Mouse (Mus musculus) forebrain, postnatal 0 days (tissue): ENCODE data around the gene Rai14. TPM values are rescaled to one million over a fixed set of nuclear protein-coding genes. Genes with fewer than 3 reads are reported as not detected.

Source experiments
- ATAC-seq: fragments of 200-750 bp; cut with Nextera tagmentation; 2 replicates; pipeline ENCODE4 v1.8.0; 2017; ENCODE audit warnings: mild to moderate bottlenecking, moderate library complexity
- DNase-seq: peaks from one replicate; pipeline ENCODE4 v3.0.0-alpha.2; 2015
- H3K27ac ChIP-seq: fragments of 300-500 bp; sonication (generic); 2 replicates; pipeline ENCODE4 v1.5.1; 2014; ENCODE audit warnings: low read depth, mild to moderate bottlenecking, antibody characterized with exemption, low read length, moderate library complexity, mixed read lengths
- H3K27me3 ChIP-seq: fragments of 300-500 bp; sonication (generic); 2 replicates; pipeline ENCODE4 v1.6.1; 2014; ENCODE audit warnings: mild to moderate bottlenecking, low read length, mixed read lengths; ENCODE audit not compliant: insufficient read depth
- H3K36me3 ChIP-seq: fragments of 300-500 bp; sonication (generic); 2 replicates; pipeline ENCODE4 v1.6.1; 2014; ENCODE audit warnings: mild to moderate bottlenecking, moderate library complexity; ENCODE audit not compliant: insufficient read depth
- H3K4me1 ChIP-seq: fragments of 300-500 bp; sonication (generic); 2 replicates; pipeline ENCODE4 v1.6.1; 2014; ENCODE audit warnings: antibody characterized with exemption; ENCODE audit not compliant: insufficient read depth
- H3K4me2 ChIP-seq: fragments of 300-500 bp; sonication (generic); 2 replicates; pipeline ENCODE4 v1.6.1; 2014; ENCODE audit warnings: low read depth, mild to moderate bottlenecking, moderate library complexity
- H3K4me3 ChIP-seq: fragments of 300-500 bp; sonication (generic); 2 replicates; pipeline ENCODE4 v1.5.1; 2014; ENCODE audit warnings: low read depth, low read length, mixed read lengths
- H3K9ac ChIP-seq: fragments of 300-500 bp; sonication (generic); 2 replicates; pipeline ENCODE4 v1.6.1; 2014; ENCODE audit warnings: mild to moderate bottlenecking
- H3K9me3 ChIP-seq: fragments of 300-500 bp; sonication (generic); 2 replicates; pipeline ENCODE4 v1.6.1; 2016; ENCODE audit warnings: low read length
- CTCF ChIP-seq: sonication (generic); IDR thresholded peaks from 2 replicates; pipeline ENCODE4 v1.5.1; 2016; ENCODE audit warnings: antibody characterized with exemption, control low read depth, low read depth
- WGBS: fragments of 180-500 bp; shearing (Covaris S2); extraction: QIAGEN DNeasy Blood & Tissue Kit; methylation state at CpG from one replicate; pipeline ENCODE4 v1.1.7; 2014; 5-methylcytosine and 5-hydroxymethylcytosine counted together
- polyA plus RNA-seq: library from polyadenylated mRNA; unstranded; fragments of >200 nt; fragmentation: Nextera tagmentation; extraction: Ambion mirVana; gene quantifications from 2 replicates; pipeline ENCODE4 v1.2.1, GENCODE M21; 2015
- total RNA-seq: library from RNA; depleted of rRNA; stranded (reverse); fragments of >200 nt; gene quantifications from 2 replicates; pipeline ENCODE4 v1.2.3, GENCODE M21; 2014

Gene Rai14
- total and polyA plus RNA-seq, 2 experiments from 2014 or later = 5.5 to 12.7 TPM

GRCm38 (mm10) chr15:10715139-10715505 lies 698 bp upstream of the Rai14 start:
- H3K4me1 ChIP-seq = no peaks in the 10 kb centered on the region
- no peak for DNase-seq
- H3K4me3 ChIP-seq = peak overlapping the region; percentile 75
- H3K27me3 ChIP-seq = no peaks in the 10 kb centered on the region
- peak overlapping the region; percentile 70; the same call in 1 of the 2 replicates for H3K9ac ChIP-seq
- peaks cover 8% of the 10 kb centered on the region for H3K9me3 ChIP-seq
- TF ChIP-seq CTCF = no peak
- WGBS = under 1% methylated on average over 10 of the region's 10 CpGs
- no peaks in the 10 kb centered on the region for H3K36me3 ChIP-seq
- peak overlapping the region; percentile 57; the same call in 1 of the 2 replicates for H3K27ac ChIP-seq
- H3K4me2 ChIP-seq = peak overlapping the region; percentile 99
- ATAC-seq = 0 out of 2 replicates have a peak, but pooled peaks have one; percentile 7

- no peak for TF ChIP-seq CTCF
- H3K4me1 ChIP-seq = no peaks in the 10 kb centered on the region
- H3K36me3 ChIP-seq = no peaks in the 10 kb centered on the region
- no peaks in the 10 kb centered on the region for H3K27me3 ChIP-seq
- peak overlapping the region; percentile 70 for H3K9ac ChIP-seq
- ATAC-seq (peak; percentile 44), DNase-seq (no peak)
- H3K4me3 ChIP-seq = peak overlapping the region; percentile 75
- H3K27ac ChIP-seq = peak overlapping the region; percentile 57
- peak overlapping the region; percentile 99 for H3K4me2 ChIP-seq
- 1% methylated on average over 35 of the region's 35 CpGs for WGBS
- H3K9me3 ChIP-seq = peaks cover 8% of the 10 kb centered on the region
Observed at GRCm38 (mm10) chr15:10713626-10714316, 653 bp downstream of the Rai14 start.

- no peak for TF ChIP-seq CTCF
- H3K27ac ChIP-seq = peak overlapping the region; percentile 57
- H3K4me1 ChIP-seq = no peaks in the 10 kb centered on the region
- no peaks in the 10 kb centered on the region for H3K36me3 ChIP-seq
- peaks cover 8% of the 10 kb centered on the region for H3K9me3 ChIP-seq
- WGBS = 6% methylated on average over 13 of the region's 13 CpGs
- ATAC-seq (peak; percentile 19), DNase-seq (peak; percentile 56)
- peak overlapping the region; percentile 75 for H3K4me3 ChIP-seq
- H3K9ac ChIP-seq = peak overlapping the region; percentile 70
- peak overlapping the region; percentile 99 for H3K4me2 ChIP-seq
- H3K27me3 ChIP-seq = no peaks in the 10 kb centered on the region
Observed at GRCm38 (mm10) chr15:10713181-10713625, 1.2 kb downstream of the Rai14 start.

GRCm38 (mm10) chr15:10712288-10712687 lies 2.1 kb downstream of the Rai14 start:
- Histone ChIP-seq H3K4me2 (peak overlapping the region; percentile 99), H3K9ac (no peak overlapping the region), H3K27ac (no peak overlapping the region), H3K4me3 (peak overlapping the region; percentile 11; the same call in 1 of the 2 replicates), H3K27me3 (no peaks in the 10 kb centered on the region), H3K9me3 (peaks cover 4% of the 10 kb centered on the region; the same call in 1 of the 2 replicates), H3K36me3 (no peaks in the 10 kb centered on the region), H3K4me1 (no peaks in the 10 kb centered on the region)
- DNase-seq (no peak), ATAC-seq (no peak)
- no peak for TF ChIP-seq CTCF
- 76% methylated on average over 3 of the region's 3 CpGs for WGBS

GRCm38 (mm10) chr15:10711231-10711630 lies 3.2 kb downstream of the Rai14 start:
- H3K4me2 ChIP-seq = peak overlapping the region; percentile 13; the same call in 1 of the 2 replicates
- no peaks in the 10 kb centered on the region for H3K27me3 ChIP-seq
- no peaks in the 10 kb centered on the region for H3K36me3 ChIP-seq
- no peaks in the 10 kb centered on the region for H3K9me3 ChIP-seq
- ATAC-seq = no peak
- TF ChIP-seq CTCF = no peak
- 53% methylated on average over 6 of the region's 6 CpGs for WGBS
- H3K27ac ChIP-seq = no peak overlapping the region
- H3K4me3 ChIP-seq = no peak overlapping the region
- no peak for DNase-seq
- H3K4me1 ChIP-seq = no peaks in the 10 kb centered on the region
- H3K9ac ChIP-seq = no peak overlapping the region; the same call in 1 of the 2 replicates

GRCm38 (mm10) chr15:10708591-10709272 lies 5.7 kb downstream of the Rai14 start:
- H3K27me3 ChIP-seq = no peaks in the 10 kb centered on the region
- ATAC-seq (no peak), DNase-seq (no peak)
- H3K9ac ChIP-seq = no peak overlapping the region
- WGBS = 91% methylated on average over 10 of the region's 10 CpGs
- no peak overlapping the region for H3K4me2 ChIP-seq
- no peak overlapping the region for H3K27ac ChIP-seq
- TF ChIP-seq CTCF = peak; percentile 45
- no peaks in the 10 kb centered on the region for H3K36me3 ChIP-seq
- H3K4me3 ChIP-seq = no peak overlapping the region
- H3K9me3 ChIP-seq = no peaks in the 10 kb centered on the region
- no peaks in the 10 kb centered on the region for H3K4me1 ChIP-seq

GRCm38 (mm10) chr15:10707109-10707508 lies 7.3 kb downstream of the Rai14 start:
- Histone ChIP-seq H3K4me2 (no peak overlapping the region), H3K4me1 (no peaks in the 10 kb centered on the region), H3K4me3 (no peak overlapping the region), H3K9ac (no peak overlapping the region), H3K27ac (no peak overlapping the region), H3K27me3 (no peaks in the 10 kb centered on the region), H3K9me3 (no peaks in the 10 kb centered on the region), H3K36me3 (no peaks in the 10 kb centered on the region)
- 94% methylated on average over 6 of the region's 6 CpGs for WGBS
- ATAC-seq (no peak), DNase-seq (no peak)
- no peak for TF ChIP-seq CTCF
